Mouse (Mus musculus) neural tube, postnatal 0 days (tissue): ENCODE measurements around the gene Mrgprf. TPM values are rescaled to one million over a fixed set of nuclear protein-coding genes. Genes with fewer than 3 reads are reported as not detected.

Experiments used
- polyA plus RNA-seq: library from polyadenylated mRNA; unstranded; fragments of >200 nt; fragmentation: Nextera tagmentation; extraction: Ambion mirVana; gene quantifications from 2 replicates; pipeline ENCODE4 v1.2.1, GENCODE M21; 2015

Gene Mrgprf
- polyA plus RNA-seq, result 3.1 and 5.6 TPM in 2 replicates

GRCm38 (mm10) chr7:145300321-145301007, at the start of gene Mrgprf:
Gene Mrgprf (plus strand): TSS chr7:145300828.

GRCm38 (mm10) chr7:145283487-145284187, 17.0 kb upstream of the Mrgprf start, which contains the start of gene Tpcn2:
Gene Tpcn2 (minus strand): TSS chr7:145284011.

GRCm38 (mm10) chr7:145314785-145315411, 14.3 kb downstream of the Mrgprf start, which contains the start of gene Mrgprd:
Gene Mrgprd (plus strand): TSS chr7:145314835.

Other genes with a start within 250 kb of the Mrgprf start
- not detected in 2 replicates for gene 1810010D01Rik, start 92.7 kb upstream of the Mrgprf start, polyA plus RNA-seq
- 2.2 and 2.7 TPM in 2 replicates for gene Tpcn2, start 16.8 kb upstream of the Mrgprf start, polyA plus RNA-seq
- gene Mrgprd, start 14.0 kb downstream of the Mrgprf start, polyA plus RNA-seq, result 0.20 and 0.89 TPM in 2 replicates